Mouse (Mus musculus): ENCODE data around the gene Sfxn1. TPM values are rescaled to one million over a fixed set of nuclear protein-coding genes. Genes with fewer than 3 reads are reported as not detected.

The Sfxn1 gene
- polyA plus RNA-seq, 1 experiment from 2014 or later: 86.6 TPM

DNA sequence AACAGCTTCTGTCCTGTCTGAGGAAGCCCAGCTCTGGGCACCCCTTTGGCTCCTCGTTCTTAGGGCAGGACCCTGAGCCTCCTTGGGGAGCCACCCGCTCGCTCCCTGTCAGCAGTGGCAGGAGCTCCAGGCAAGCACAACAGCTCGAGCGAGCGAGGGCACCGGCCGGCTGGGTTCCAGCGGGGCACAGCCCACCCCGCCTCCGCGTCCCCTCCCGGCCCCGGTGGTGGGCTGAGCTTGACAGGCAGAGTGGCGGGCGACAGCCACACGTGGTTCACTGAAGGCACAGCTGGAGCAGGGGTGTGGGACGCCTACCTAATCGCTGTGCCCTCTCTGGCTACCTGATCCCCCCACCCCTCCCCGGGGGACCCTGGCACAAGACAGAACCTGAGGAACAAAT lies 16.7 kb upstream of the Sfxn1 start:
- H3K9me3 ChIP-seq (ENCODE audit: control insufficient read depth, low read length): no peaks in the 10 kb centered on the region
- peaks cover 6% of the 10 kb centered on the region for H3K27me3 ChIP-seq (replicated peaks; ENCODE audit: control insufficient read depth, insufficient read depth, low read length)
- H3K9ac ChIP-seq (replicated peaks; ENCODE audit: low read depth, low read length): peak overlapping the region; percentile 64
- no peak overlapping the region for H3K27ac ChIP-seq (ENCODE audit: low read length)
- peaks cover 12% of the 10 kb centered on the region for H3K4me1 ChIP-seq (replicated peaks; ENCODE audit: control insufficient read depth, insufficient read depth, low read length)
- H3K36me3 ChIP-seq (ENCODE audit: control insufficient read depth, insufficient read depth): no peaks in the 10 kb centered on the region
- WGBS: 1% methylated on average over 20 of the region's 20 CpGs
- H3K4me3 ChIP-seq (replicated peaks; ENCODE audit: low read length): peak overlapping the region; percentile 54
- ATAC-seq: peak; percentile 64
- peak overlapping the region; percentile 91 for H3K4me2 ChIP-seq (ENCODE audit: low read length)

DNA sequence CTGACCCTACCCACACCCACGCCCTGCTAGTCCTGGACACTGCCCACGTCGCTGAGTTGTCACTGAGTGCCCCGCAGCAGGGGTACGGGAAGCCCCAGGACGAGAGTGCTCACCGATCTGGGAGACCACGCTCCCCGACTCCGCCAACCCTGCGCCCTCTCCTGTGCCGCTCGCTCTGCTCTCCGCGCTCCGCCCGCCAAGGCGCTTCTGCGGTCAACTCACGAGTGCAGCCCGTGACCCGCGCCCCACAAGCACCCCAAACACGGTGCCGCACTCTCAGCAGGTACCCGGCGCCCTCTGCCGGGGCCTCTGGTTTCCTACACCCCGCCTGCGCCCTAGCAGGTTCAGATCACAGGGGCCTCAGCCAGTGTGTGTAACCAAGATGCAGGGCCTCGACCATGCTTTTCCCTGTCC lies 16.2 kb upstream of the Sfxn1 start, which contains the start of gene Drd1:
Gene Drd1, minus strand, starts transcription at position 258 of the 414 bp plus-strand sequence.
- Histone ChIP-seq H3K9me3 (ENCODE audit: control insufficient read depth, low read length) (no peaks in the 10 kb centered on the region), H3K27me3 (replicated peaks; ENCODE audit: control insufficient read depth, insufficient read depth, low read length) (peaks cover 6% of the 10 kb centered on the region), H3K9ac (replicated peaks; ENCODE audit: low read depth, low read length) (peak within 1 kb of the TSS; percentile 64), H3K4me2 (ENCODE audit: low read length) (peak within 1 kb of the TSS; percentile 91), H3K36me3 (ENCODE audit: control insufficient read depth, insufficient read depth) (no peaks in the 10 kb centered on the region), H3K4me1 (replicated peaks; ENCODE audit: control insufficient read depth, insufficient read depth, low read length) (peaks cover 12% of the 10 kb centered on the region), H3K27ac (ENCODE audit: low read length) (no peak within 1 kb of the TSS), H3K4me3 (replicated peaks; ENCODE audit: low read length) (peak within 1 kb of the TSS; percentile 54)
- peak; percentile 88 for ATAC-seq
- under 1% methylated on average over 30 of the region's 31 CpGs for WGBS

DNA sequence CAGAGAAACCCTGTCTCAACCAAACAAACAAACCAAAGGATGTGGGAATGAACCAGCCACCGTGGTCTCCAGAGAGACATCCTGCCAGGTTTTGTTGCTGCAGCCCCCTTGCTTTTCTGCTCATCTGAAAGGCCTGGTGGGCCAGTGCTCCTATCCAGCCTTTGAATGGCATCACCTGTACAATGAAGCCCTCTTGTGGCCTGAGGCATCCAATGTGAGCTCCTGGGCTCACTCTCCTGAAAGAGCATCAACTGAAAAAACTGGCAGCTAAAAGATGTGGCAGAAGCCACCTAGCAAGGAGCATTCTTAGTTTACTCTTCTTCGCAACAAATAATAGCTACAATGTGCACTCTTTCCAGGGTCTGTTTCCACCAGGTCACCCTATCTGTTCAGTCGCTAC lies 9.6 kb upstream of the Sfxn1 start:
- H3K9me3 ChIP-seq (ENCODE audit: control insufficient read depth, low read length): no peaks in the 10 kb centered on the region
- H3K4me3 ChIP-seq (replicated peaks; ENCODE audit: low read length): no peak overlapping the region
- H3K4me1 ChIP-seq (replicated peaks; ENCODE audit: control insufficient read depth, insufficient read depth, low read length): no peaks in the 10 kb centered on the region
- H3K27ac ChIP-seq (ENCODE audit: low read length): no peak overlapping the region
- ATAC-seq: no peak
- no peaks in the 10 kb centered on the region; the same call in 1 of the 2 replicates for H3K27me3 ChIP-seq (replicated peaks; ENCODE audit: control insufficient read depth, insufficient read depth, low read length)
- WGBS: 80% methylated on average over 3 of the region's 3 CpGs
- no peaks in the 10 kb centered on the region for H3K36me3 ChIP-seq (ENCODE audit: control insufficient read depth, insufficient read depth)
- H3K4me2 ChIP-seq (ENCODE audit: low read length): no peak overlapping the region
- no peak overlapping the region for H3K9ac ChIP-seq (replicated peaks; ENCODE audit: low read depth, low read length)

DNA sequence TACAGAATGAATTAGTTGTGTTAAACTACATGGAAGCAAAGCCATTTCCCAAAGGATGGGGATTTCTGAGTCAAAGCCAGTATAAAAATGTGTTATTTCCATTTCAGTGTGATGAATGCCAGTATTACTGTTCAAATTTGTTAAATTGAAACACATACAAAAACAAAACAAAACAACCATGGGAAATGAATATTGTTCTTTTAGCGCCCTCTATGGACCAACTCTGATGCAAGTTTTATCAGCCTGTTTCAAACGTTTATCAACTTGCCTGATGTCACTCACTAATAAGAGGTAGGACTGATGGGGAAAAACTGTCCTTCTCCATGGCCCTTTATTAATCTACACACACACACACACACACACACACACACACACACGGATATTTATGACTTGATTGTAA lies 8.4 kb upstream of the Sfxn1 start:
- Histone ChIP-seq H3K27ac (ENCODE audit: low read length) (no peak overlapping the region), H3K4me1 (replicated peaks; ENCODE audit: control insufficient read depth, insufficient read depth, low read length) (no peaks in the 10 kb centered on the region; the same call in 1 of the 2 replicates), H3K36me3 (ENCODE audit: control insufficient read depth, insufficient read depth) (no peaks in the 10 kb centered on the region), H3K9ac (replicated peaks; ENCODE audit: low read depth, low read length) (no peak overlapping the region), H3K27me3 (replicated peaks; ENCODE audit: control insufficient read depth, insufficient read depth, low read length) (no peaks in the 10 kb centered on the region; the same call in 1 of the 2 replicates), H3K4me2 (ENCODE audit: low read length) (no peak overlapping the region), H3K4me3 (replicated peaks; ENCODE audit: low read length) (no peak overlapping the region), H3K9me3 (ENCODE audit: control insufficient read depth, low read length) (no peaks in the 10 kb centered on the region)
- 6% methylated on average over 3 of the region's 3 CpGs for WGBS
- no peak for ATAC-seq

DNA sequence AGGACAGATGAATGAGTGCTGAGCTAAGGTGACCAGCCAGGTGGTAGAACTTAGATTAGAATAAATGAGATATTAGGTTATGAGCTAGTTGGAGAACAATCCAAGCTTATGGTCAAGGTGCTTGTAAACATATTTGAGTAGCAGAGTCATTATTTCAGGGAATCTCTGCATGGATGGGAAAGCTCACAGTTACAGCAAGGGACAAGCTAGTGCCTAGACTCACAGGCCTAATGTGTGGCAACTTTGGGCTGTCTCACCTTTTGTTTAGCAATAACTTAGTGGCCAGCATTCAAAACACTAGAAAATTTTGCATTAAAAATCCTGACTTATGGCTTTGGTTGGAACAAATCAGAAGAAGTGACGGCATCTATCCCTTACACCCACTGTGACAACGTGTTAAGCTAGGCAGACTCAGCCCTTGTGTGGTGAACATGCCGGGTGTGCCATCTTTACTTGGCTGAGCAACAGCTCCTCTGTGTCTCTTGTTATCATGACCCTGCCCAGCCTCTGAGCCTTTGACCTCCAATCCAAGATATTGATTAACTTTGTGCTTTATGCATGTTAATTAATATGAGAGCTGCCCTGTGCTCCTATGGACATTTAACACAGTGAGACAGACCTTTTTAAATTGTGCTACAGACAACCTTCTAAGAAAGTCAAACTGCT lies 5.5 kb upstream of the Sfxn1 start:
- H3K9me3 ChIP-seq (ENCODE audit: control insufficient read depth, low read length): no peaks in the 10 kb centered on the region
- no peak overlapping the region for H3K4me2 ChIP-seq (ENCODE audit: low read length)
- no peaks in the 10 kb centered on the region for H3K36me3 ChIP-seq (ENCODE audit: control insufficient read depth, insufficient read depth)
- no peaks in the 10 kb centered on the region; the same call in 1 of the 2 replicates for H3K27me3 ChIP-seq (replicated peaks; ENCODE audit: control insufficient read depth, insufficient read depth, low read length)
- WGBS: 84% methylated on average over 3 of the region's 3 CpGs
- no peak overlapping the region for H3K9ac ChIP-seq (replicated peaks; ENCODE audit: low read depth, low read length)
- H3K4me3 ChIP-seq (replicated peaks; ENCODE audit: low read length): no peak overlapping the region
- no peaks in the 10 kb centered on the region; the same call in 1 of the 2 replicates for H3K4me1 ChIP-seq (replicated peaks; ENCODE audit: control insufficient read depth, insufficient read depth, low read length)
- H3K27ac ChIP-seq (ENCODE audit: low read length): no peak overlapping the region
- ATAC-seq: no peak

DNA sequence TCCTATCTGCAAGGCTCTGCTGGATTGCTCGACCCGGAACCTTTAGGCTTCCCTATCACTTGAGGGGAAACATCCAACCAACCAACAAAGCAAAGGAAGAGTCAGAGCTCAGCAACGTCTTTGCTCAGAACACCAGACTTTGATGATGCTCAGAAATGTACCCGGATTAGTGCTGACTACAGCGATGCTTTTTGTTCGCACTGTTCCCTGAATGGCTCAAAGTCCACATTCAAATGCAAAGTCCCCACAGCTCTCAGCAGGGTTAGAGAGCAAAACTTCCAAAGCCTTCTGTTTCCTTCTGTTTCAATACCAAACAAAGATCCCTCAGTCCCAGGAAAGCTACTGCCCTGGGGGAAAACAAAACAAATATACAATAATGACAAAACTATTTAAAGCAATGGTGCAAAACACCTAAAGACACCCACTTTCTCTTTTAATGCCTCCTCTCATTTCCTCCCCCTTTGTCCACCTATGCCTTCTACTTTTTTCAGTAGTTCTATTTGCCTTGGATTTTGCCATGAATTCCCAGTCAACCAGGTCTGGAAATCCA lies 4.0 kb upstream of the Sfxn1 start:
- no peaks in the 10 kb centered on the region for H3K9me3 ChIP-seq (ENCODE audit: control insufficient read depth, low read length)
- no peak overlapping the region for H3K4me2 ChIP-seq (ENCODE audit: low read length)
- H3K4me1 ChIP-seq (replicated peaks; ENCODE audit: control insufficient read depth, insufficient read depth, low read length): peaks cover 6% of the 10 kb centered on the region
- WGBS: 2% methylated on average over 6 of the region's 6 CpGs
- H3K36me3 ChIP-seq (ENCODE audit: control insufficient read depth, insufficient read depth): no peaks in the 10 kb centered on the region
- no peak overlapping the region for H3K9ac ChIP-seq (replicated peaks; ENCODE audit: low read depth, low read length)
- H3K4me3 ChIP-seq (replicated peaks; ENCODE audit: low read length): no peak overlapping the region
- H3K27ac ChIP-seq (ENCODE audit: low read length): no peak overlapping the region
- no peaks in the 10 kb centered on the region for H3K27me3 ChIP-seq (replicated peaks; ENCODE audit: control insufficient read depth, insufficient read depth, low read length)
- no peak for ATAC-seq

DNA sequence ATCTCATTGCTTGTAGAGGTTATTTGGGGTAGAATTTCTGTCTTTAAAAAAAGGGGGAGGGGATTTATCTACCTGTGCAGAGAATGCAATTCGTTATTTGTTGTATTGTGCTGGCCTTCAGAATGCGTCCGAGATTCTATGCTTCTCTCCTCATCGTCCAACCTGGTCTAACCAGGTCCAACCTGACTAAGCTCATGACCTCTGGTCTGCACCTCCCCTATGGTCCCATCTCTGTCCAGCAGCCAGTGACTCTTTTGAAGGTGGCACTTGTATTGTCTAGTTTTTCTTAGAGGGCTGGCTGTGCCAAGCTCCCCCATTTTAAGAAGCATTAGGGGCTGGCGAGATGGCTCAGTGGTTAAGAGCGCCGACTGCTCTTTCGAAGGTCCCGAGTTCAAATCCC lies 658 bp upstream of the Sfxn1 start:
- H3K4me3 ChIP-seq (replicated peaks; ENCODE audit: low read length): no peak overlapping the region
- H3K27ac ChIP-seq (ENCODE audit: low read length): no peak overlapping the region
- no peak overlapping the region for H3K4me2 ChIP-seq (ENCODE audit: low read length)
- H3K4me1 ChIP-seq (replicated peaks; ENCODE audit: control insufficient read depth, insufficient read depth, low read length): peaks cover 15% of the 10 kb centered on the region
- no peaks in the 10 kb centered on the region for H3K9me3 ChIP-seq (ENCODE audit: control insufficient read depth, low read length)
- no peaks in the 10 kb centered on the region for H3K36me3 ChIP-seq (ENCODE audit: control insufficient read depth, insufficient read depth)
- 96% methylated on average over 9 of the region's 9 CpGs for WGBS
- ATAC-seq: no peak
- H3K27me3 ChIP-seq (replicated peaks; ENCODE audit: control insufficient read depth, insufficient read depth, low read length): no peaks in the 10 kb centered on the region
- no peak overlapping the region for H3K9ac ChIP-seq (replicated peaks; ENCODE audit: low read depth, low read length)

DNA sequence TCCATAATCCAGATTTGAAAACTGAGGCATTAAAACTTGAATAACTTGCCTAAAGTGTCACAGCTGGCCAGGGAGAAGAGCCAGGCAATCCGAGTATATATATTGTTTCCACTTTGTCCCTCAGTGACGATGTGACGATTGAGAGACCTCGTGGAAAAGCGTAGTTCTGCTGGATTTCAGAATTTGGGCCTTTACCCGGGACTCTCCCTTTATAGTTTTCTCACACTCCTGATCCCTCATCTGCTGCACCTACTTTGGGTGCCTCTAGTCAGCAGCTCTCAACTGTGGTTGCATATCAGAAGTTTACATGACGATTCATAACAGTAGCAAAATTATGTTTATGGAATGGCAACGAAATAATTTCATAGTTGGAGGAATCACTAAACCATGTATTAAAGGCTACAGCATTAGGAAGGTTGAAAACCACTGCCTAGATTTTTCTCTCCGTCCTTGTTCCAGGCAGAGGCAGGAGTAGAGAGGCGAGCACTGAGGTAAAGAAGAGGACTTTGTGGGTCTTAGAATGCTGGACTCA lies 923 bp downstream of the Sfxn1 start:
- Histone ChIP-seq H3K27me3 (replicated peaks; ENCODE audit: control insufficient read depth, insufficient read depth, low read length) (no peaks in the 10 kb centered on the region), H3K4me1 (replicated peaks; ENCODE audit: control insufficient read depth, insufficient read depth, low read length) (peaks cover 15% of the 10 kb centered on the region), H3K36me3 (ENCODE audit: control insufficient read depth, insufficient read depth) (no peaks in the 10 kb centered on the region), H3K27ac (ENCODE audit: low read length) (no peak overlapping the region), H3K4me2 (ENCODE audit: low read length) (peak overlapping the region; percentile 79), H3K4me3 (replicated peaks; ENCODE audit: low read length) (peak overlapping the region; percentile 69), H3K9me3 (ENCODE audit: control insufficient read depth, low read length) (no peaks in the 10 kb centered on the region), H3K9ac (replicated peaks; ENCODE audit: low read depth, low read length) (peak overlapping the region; percentile 84)
- WGBS: 32% methylated on average over 10 of the region's 10 CpGs
- ATAC-seq: no peak

DNA sequence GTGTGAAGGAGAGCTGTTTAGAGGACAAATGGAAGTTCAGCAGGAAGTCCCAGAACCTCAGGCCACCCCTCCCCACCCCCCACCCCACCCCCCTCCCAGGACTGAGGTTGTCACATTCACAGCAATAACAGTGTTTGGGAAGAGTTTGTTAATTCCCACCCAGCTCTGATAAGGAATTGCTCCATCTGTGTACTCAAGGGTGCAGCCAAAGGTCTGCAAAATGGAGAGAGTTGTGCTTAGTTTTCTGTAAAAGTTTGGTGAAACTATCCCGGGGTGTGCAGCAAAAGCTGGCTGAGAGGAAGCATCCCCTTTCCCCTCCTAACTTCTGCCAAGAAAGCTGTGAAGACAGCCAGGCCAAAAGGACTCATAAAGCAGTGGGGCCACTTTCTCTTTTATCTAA lies 1.4 kb downstream of the Sfxn1 start:
- Histone ChIP-seq H3K27me3 (replicated peaks; ENCODE audit: control insufficient read depth, insufficient read depth, low read length) (no peaks in the 10 kb centered on the region), H3K4me3 (replicated peaks; ENCODE audit: low read length) (no peak overlapping the region; the same call in 1 of the 2 replicates), H3K27ac (ENCODE audit: low read length) (no peak overlapping the region), H3K36me3 (ENCODE audit: control insufficient read depth, insufficient read depth) (no peaks in the 10 kb centered on the region), H3K9ac (replicated peaks; ENCODE audit: low read depth, low read length) (no peak overlapping the region), H3K4me1 (replicated peaks; ENCODE audit: control insufficient read depth, insufficient read depth, low read length) (peaks cover 15% of the 10 kb centered on the region), H3K9me3 (ENCODE audit: control insufficient read depth, low read length) (no peaks in the 10 kb centered on the region), H3K4me2 (ENCODE audit: low read length) (peak overlapping the region; percentile 79)
- no peak for ATAC-seq
- 28% methylated on average over 1 of the region's 1 CpGs for WGBS

Data from forebrain, embryonic 16.5 days (tissue).